Mouse (Mus musculus) heart, adult 9 months (tissue): ENCODE results near the gene Nipsnap2.
"Not testable (repeated sequence)": the region's sequence is repeated elsewhere in the genome, so short reads cannot be mapped to it uniquely, and the experiment has no call there.

Experiments used
- DNase-seq, 2 experiments: peaks; one replicate each; pipeline ENCODE4 v3.0.0; 2022; ENCODE audit warnings: low spot score in 2 of 2

The Nipsnap2 gene

GRCm38 (mm10) chr5:129724834-129725773 is at the start of gene Nipsnap2:
TSS of gene Nipsnap2 (plus strand) at chr5:129725063.
- peak; percentile 93 for DNase-seq

- DNase-seq, result not testable (repeated sequence)
These were observed 39.7 kb upstream of the Nipsnap2 start for GRCm38 (mm10) chr5:129685141-129685540.

GRCm38 (mm10) chr5:129687621-129688020 is 37.2 kb upstream of the Nipsnap2 start:
- no peak for DNase-seq

GRCm38 (mm10) chr5:129690528-129690927 is 34.3 kb upstream of the Nipsnap2 start:
- no peak for DNase-seq

GRCm38 (mm10) chr5:129700506-129700905 is 24.4 kb upstream of the Nipsnap2 start:
- no peak for DNase-seq

GRCm38 (mm10) chr5:129701706-129702105 is 23.2 kb upstream of the Nipsnap2 start:
- DNase-seq, result no peak

GRCm38 (mm10) chr5:129703368-129703767 is 21.5 kb upstream of the Nipsnap2 start:
- DNase-seq, result no peak

- no peak for DNase-seq
These were observed 16.5 kb upstream of the Nipsnap2 start, which contains the start of gene Sept14 for GRCm38 (mm10) chr5:129708412-129708811. TSS of gene Sept14 (minus strand) at chr5:129708512.

GRCm38 (mm10) chr5:129715326-129715861 is 9.5 kb upstream of the Nipsnap2 start, which contains the start of gene Mrps17:
TSS of gene Mrps17 (plus strand) at chr5:129715497.
- peak; percentile 94 for DNase-seq

GRCm38 (mm10) chr5:129717016-129717415 is 7.8 kb upstream of the Nipsnap2 start:
- no peak for DNase-seq

GRCm38 (mm10) chr5:129720176-129720575 is 4.7 kb upstream of the Nipsnap2 start:
- DNase-seq, result no peak

GRCm38 (mm10) chr5:129724268-129724667 is 595 bp upstream of the Nipsnap2 start:
- DNase-seq, result no peak

- DNase-seq, result peak in 1 of 2 experiments; percentile 22
These were observed 1.0 kb downstream of the Nipsnap2 start for GRCm38 (mm10) chr5:129725774-129726392.

GRCm38 (mm10) chr5:129726784-129727183 is 1.9 kb downstream of the Nipsnap2 start:
- no peak for DNase-seq

- peak; percentile 16 to 49 for DNase-seq
These were observed 4.4 kb downstream of the Nipsnap2 start for GRCm38 (mm10) chr5:129729286-129729685.

- peak; percentile 77 to 79 for DNase-seq
These were observed 5.5 kb downstream of the Nipsnap2 start for GRCm38 (mm10) chr5:129730344-129730743.

GRCm38 (mm10) chr5:129731021-129731420 is 6.2 kb downstream of the Nipsnap2 start:
- DNase-seq, result peak; percentile 66 to 74

- no peak for DNase-seq
These were observed 16.1 kb downstream of the Nipsnap2 start for GRCm38 (mm10) chr5:129740976-129741375.

GRCm38 (mm10) chr5:129742903-129743488 is 18.1 kb downstream of the Nipsnap2 start:
- no peak for DNase-seq

- no peak for DNase-seq
These were observed 19.2 kb downstream of the Nipsnap2 start for GRCm38 (mm10) chr5:129744050-129744449.

GRCm38 (mm10) chr5:129756886-129757285 is 32.0 kb downstream of the Nipsnap2 start:
- DNase-seq, result no peak

GRCm38 (mm10) chr5:129759929-129760480 is 35.1 kb downstream of the Nipsnap2 start:
- DNase-seq, result no peak
